Mouse (Mus musculus): ENCODE data around the gene Katnbl1. TPM values are rescaled to one million over a fixed set of nuclear protein-coding genes. Genes with fewer than 3 reads are reported as not detected.
"Not testable (repeated sequence)": the region's sequence is repeated elsewhere in the genome, so short reads cannot be mapped to it uniquely, and the experiment has no call there.

Gene Katnbl1
- polyA plus RNA-seq, 1 experiment = 9.0 TPM

DNA sequence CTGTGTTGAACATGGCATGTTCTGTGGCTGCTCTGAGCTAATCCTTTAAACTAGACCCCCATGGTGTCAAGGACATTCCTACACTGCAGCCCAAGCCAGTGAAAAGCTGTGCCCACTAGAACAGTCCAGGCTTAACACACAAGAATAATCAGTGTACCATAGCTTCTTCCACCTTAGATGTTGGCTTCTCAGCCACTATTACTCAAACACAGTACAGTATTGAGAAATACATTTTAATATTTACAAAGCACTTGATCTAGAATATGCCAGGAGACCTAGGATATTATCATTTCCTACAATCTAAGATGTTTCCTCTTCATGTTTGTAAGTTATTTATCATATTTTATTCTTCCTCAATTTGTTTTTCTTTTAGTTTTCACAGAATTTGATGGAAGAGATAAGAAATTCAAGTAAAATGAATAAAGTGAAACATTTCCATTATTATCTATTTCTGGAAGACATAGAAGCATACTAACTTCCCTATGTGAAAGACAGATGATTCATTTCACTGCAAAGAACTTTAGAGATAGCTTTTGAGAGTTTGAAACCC lies 69.6 kb downstream of the Katnbl1 start:
- Histone ChIP-seq H3K27me3 (ENCODE audit: control insufficient read depth, insufficient read depth, insufficient read length) (no peaks in the 10 kb centered on the region), H3K4me3 (no peak overlapping the region), H3ac (ENCODE audit: control insufficient read depth, insufficient read length) (no peak overlapping the region), H3K36me3 (ENCODE audit: control insufficient read depth, insufficient read depth) (no peaks in the 10 kb centered on the region), H3K4me2 (ENCODE audit: low read depth) (no peak overlapping the region), H3K79me2 (ENCODE audit: control insufficient read depth, insufficient read depth) (no peaks in the 10 kb centered on the region)
- TF ChIP-seq E2F4 (IDR thresholded peaks at IDR 0.05; ENCODE audit: insufficient read depth) = no peak
- no peak for TF ChIP-seq USF1 (IDR thresholded peaks at IDR 0.05; ENCODE audit: low read depth)
- no peak for TF ChIP-seq REST (IDR thresholded peaks at IDR 0.05; ENCODE audit: insufficient read depth, insufficient read length)
- TF ChIP-seq MYOG (IDR thresholded peaks at IDR 0.05; ENCODE audit: control insufficient read depth in 1 of 3, insufficient read depth in 1 of 3, insufficient read length in 2 of 3, low read depth in 2 of 3) = no peak
- TF ChIP-seq POLR2AphosphoS2 (IDR thresholded peaks at IDR 0.05; ENCODE audit: insufficient read length, low read depth) = no peak
- TF ChIP-seq POLR2A (IDR thresholded peaks at IDR 0.05; ENCODE audit: insufficient read length, low read depth) = no peak
- no peak for TF ChIP-seq MAX (IDR thresholded peaks at IDR 0.05; ENCODE audit: low read depth)
- TF ChIP-seq SRF (IDR thresholded peaks at IDR 0.05; ENCODE audit: control insufficient read depth, insufficient read length, low read depth) = no peak
- no peak for TF ChIP-seq CEBPB (IDR thresholded peaks at IDR 0.05; ENCODE audit: insufficient read depth, poor library complexity, severe bottlenecking)
- TF ChIP-seq MYOD1 (IDR thresholded peaks at IDR 0.05; ENCODE audit: control insufficient read depth in 1 of 3, insufficient read length in 2 of 3, low read depth in 2 of 3) = no peak
- TF ChIP-seq TCF3 (IDR thresholded peaks at IDR 0.05; ENCODE audit: insufficient read length, low read depth) = no peak
- TF ChIP-seq TCF12 (IDR thresholded peaks at IDR 0.05; ENCODE audit: insufficient read depth, poor library complexity, severe bottlenecking) = no peak

DNA sequence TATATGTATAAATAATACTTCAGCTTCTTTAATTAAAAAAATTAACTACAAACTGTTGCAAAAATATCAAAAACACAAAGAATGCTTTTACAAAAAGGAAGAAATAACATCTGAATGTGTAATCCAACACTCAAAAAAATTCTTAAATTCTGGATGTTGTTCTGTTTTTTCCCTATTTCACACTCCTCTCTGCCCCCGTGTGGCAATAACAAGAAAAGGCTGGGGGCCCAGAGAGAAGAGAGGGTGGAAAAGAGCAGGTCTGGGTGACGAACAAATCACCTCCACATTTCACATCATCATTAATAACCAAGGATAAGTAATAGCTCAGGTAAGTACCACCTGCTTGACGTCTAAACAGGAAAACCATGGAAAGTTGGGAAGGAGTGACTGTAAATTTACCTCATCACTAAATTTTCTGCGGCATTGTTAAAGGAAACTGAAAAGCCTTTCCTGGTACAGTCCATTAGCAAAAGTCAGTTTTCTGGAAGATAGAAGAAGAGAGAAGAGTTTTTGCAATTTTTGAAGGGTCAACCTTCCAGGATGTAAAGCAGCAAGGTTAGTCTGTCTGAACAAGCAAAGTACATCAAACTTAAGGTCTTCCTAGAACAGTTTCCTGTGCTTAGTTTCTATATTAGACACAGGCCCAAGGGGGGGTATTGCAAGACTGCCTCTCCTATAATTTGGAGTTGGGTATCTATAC lies 70.7 kb downstream of the Katnbl1 start:
- H3K4me2 ChIP-seq (ENCODE audit: low read depth) = no peak overlapping the region

DNA sequence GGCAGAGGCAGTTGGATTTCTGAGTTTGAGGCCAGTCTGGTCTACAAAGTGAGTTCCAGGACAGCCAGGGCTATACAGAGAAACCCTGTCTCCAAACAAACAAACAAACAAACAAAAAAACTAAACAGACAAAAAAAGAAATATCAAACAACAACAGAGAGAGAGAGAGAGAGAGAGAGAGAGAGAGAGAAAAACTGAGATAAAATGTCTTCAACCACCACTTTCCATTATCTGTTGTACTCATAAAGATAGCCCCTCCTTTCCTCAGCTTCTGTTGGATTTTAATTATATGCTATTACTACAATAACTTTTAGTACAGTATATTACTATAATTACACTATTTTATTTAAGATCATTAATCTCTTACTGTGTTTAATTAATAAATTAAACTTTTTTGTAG lies 73.5 kb downstream of the Katnbl1 start:
- H3K36me3 ChIP-seq (ENCODE audit: control insufficient read depth, insufficient read depth); H3K4me2 ChIP-seq (ENCODE audit: low read depth); H3K4me3 ChIP-seq; H3K27me3 ChIP-seq (ENCODE audit: control insufficient read depth, insufficient read depth, insufficient read length); H3ac ChIP-seq (ENCODE audit: control insufficient read depth, insufficient read length): not testable (repeated sequence)
- H3K79me2 ChIP-seq (ENCODE audit: control insufficient read depth, insufficient read depth) = peaks cover 28% of the 10 kb centered on the region

More for the DNA sequence above, 70.7 kb downstream of the Katnbl1 start:
- no peak for TF ChIP-seq MYOD1 (IDR thresholded peaks at IDR 0.05; ENCODE audit: control insufficient read depth in 1 of 3, insufficient read length in 2 of 3, low read depth in 2 of 3)
- TF ChIP-seq E2F4 (IDR thresholded peaks at IDR 0.05; ENCODE audit: insufficient read depth) = no peak
- no peak for TF ChIP-seq USF1 (IDR thresholded peaks at IDR 0.05; ENCODE audit: low read depth)
- no peak for TF ChIP-seq REST (IDR thresholded peaks at IDR 0.05; ENCODE audit: insufficient read depth, insufficient read length)
- TF ChIP-seq POLR2AphosphoS2 (IDR thresholded peaks at IDR 0.05; ENCODE audit: insufficient read length, low read depth) = no peak
- TF ChIP-seq TCF12 (IDR thresholded peaks at IDR 0.05; ENCODE audit: insufficient read depth, poor library complexity, severe bottlenecking) = no peak
- TF ChIP-seq SRF (IDR thresholded peaks at IDR 0.05; ENCODE audit: control insufficient read depth, insufficient read length, low read depth) = no peak
- no peak for TF ChIP-seq CEBPB (IDR thresholded peaks at IDR 0.05; ENCODE audit: insufficient read depth, poor library complexity, severe bottlenecking)
- no peak for TF ChIP-seq TCF3 (IDR thresholded peaks at IDR 0.05; ENCODE audit: insufficient read length, low read depth)
- no peaks in the 10 kb centered on the region for H3K79me2 ChIP-seq (ENCODE audit: control insufficient read depth, insufficient read depth)
- no peak overlapping the region for H3ac ChIP-seq (ENCODE audit: control insufficient read depth, insufficient read length)
- H3K27me3 ChIP-seq (ENCODE audit: control insufficient read depth, insufficient read depth, insufficient read length) = no peaks in the 10 kb centered on the region
- H3K36me3 ChIP-seq (ENCODE audit: control insufficient read depth, insufficient read depth) = no peaks in the 10 kb centered on the region
- H3K4me3 ChIP-seq = no peak overlapping the region

DNA sequence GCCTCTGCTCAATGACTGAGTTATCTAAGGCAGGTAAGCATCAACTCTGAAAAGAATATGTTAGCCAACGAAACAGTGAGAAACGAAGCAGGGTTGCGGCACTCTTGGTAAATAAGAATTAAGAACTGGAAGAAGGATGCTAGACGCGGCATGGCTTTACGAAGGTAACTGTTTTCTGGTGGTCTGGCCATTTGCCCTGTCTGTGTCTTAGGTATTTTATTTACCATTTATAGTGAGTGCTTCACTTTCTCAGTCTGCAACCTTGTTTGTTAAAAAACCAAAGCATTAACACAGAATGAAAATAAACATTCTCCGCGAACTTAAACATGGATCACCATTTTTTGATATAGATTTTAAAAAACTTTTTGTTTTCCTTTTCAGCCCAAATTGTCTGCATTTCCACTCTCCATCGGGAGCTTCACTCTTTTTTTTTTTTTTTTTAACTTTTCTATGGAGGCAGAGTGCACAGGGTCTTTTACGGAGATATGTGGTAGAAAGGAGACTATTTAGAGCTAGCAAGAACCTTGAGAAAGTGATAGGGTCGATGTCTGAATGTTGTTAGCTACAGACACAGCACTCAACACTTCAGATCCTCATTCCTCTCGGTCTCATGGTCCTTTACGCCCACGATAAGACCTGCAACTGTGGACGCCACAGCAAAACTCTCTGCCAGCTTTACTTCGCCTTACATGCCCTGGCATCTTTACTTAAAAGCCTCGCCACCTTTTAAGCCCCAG lies 75.3 kb downstream of the Katnbl1 start:
- Histone ChIP-seq H3K27me3 (ENCODE audit: control insufficient read depth, insufficient read depth, insufficient read length) (no peaks in the 10 kb centered on the region), H3K79me2 (ENCODE audit: control insufficient read depth, insufficient read depth) (peaks cover 43% of the 10 kb centered on the region), H3K36me3 (ENCODE audit: control insufficient read depth, insufficient read depth) (no peaks in the 10 kb centered on the region), H3K4me2 (ENCODE audit: low read depth) (peak overlapping the region; percentile 85), H3ac (ENCODE audit: control insufficient read depth, insufficient read length) (peak overlapping the region; percentile 79), H3K4me3 (peak overlapping the region; percentile 88)
- no peak for TF ChIP-seq MAX (IDR thresholded peaks at IDR 0.05; ENCODE audit: low read depth)
- TF ChIP-seq REST (IDR thresholded peaks at IDR 0.05; ENCODE audit: insufficient read depth, insufficient read length) = no peak
- TF ChIP-seq SRF (IDR thresholded peaks at IDR 0.05; ENCODE audit: control insufficient read depth, insufficient read length, low read depth) = no peak
- no peak for TF ChIP-seq MYOD1 (IDR thresholded peaks at IDR 0.05; ENCODE audit: control insufficient read depth in 1 of 3, insufficient read length in 2 of 3, low read depth in 2 of 3)
- no peak for TF ChIP-seq POLR2AphosphoS2 (IDR thresholded peaks at IDR 0.05; ENCODE audit: insufficient read length, low read depth)
- no peak for TF ChIP-seq CEBPB (IDR thresholded peaks at IDR 0.05; ENCODE audit: insufficient read depth, poor library complexity, severe bottlenecking)
- TF ChIP-seq TCF12 (IDR thresholded peaks at IDR 0.05; ENCODE audit: insufficient read depth, poor library complexity, severe bottlenecking) = no peak
- no peak for TF ChIP-seq USF1 (IDR thresholded peaks at IDR 0.05; ENCODE audit: low read depth)
- TF ChIP-seq TCF3 (IDR thresholded peaks at IDR 0.05; ENCODE audit: insufficient read length, low read depth) = no peak
- no peak for TF ChIP-seq POLR2A (IDR thresholded peaks at IDR 0.05; ENCODE audit: insufficient read length, low read depth)
- no peak for TF ChIP-seq MYOG (IDR thresholded peaks at IDR 0.05; ENCODE audit: control insufficient read depth in 1 of 3, insufficient read depth in 1 of 3, insufficient read length in 2 of 3, low read depth in 2 of 3)
- TF ChIP-seq E2F4 (IDR thresholded peaks at IDR 0.05; ENCODE audit: insufficient read depth) = no peak
